16 mouse cellular contexts compared by ENCODE assay signal in genomic region chr6:22000881-22001280, GRCm38 (mm10). TPM values are rescaled to one million over a fixed set of nuclear protein-coding genes. Genes with fewer than 3 reads are reported as not detected.
DNase-seq lines count a peak whose midpoint lies in the region; ATAC-seq and TF ChIP-seq lines count a peak whose summit lies in the region.
"Had no signal": no experiment of that assay in that cellular context is flagged by ENCODE, and none has a peak within 500 bp of the region (broad histone marks: within the 10 kb centered on the region; RNA-seq: fewer than 3 reads in every experiment).

No protein-coding gene starts in this region.

- peak overlapping the region; percentile 89 for H3K27ac ChIP-seq in gastrocnemius, adult 2 months
- peak overlapping the region; percentile 87 for H3K27ac ChIP-seq in kidney, embryonic 16.5 days (ENCODE audit: low read length)
- H3K27ac ChIP-seq: hindbrain, embryonic 15.5 days; layer of hippocampus, adult 2 months had no signal

- TF ChIP-seq CTCF in gastrocnemius, adult 2 months (IDR thresholded peaks at IDR 0.05) = no peak

- H3K4me1 ChIP-seq in kidney, embryonic 16.5 days (ENCODE audit: insufficient read depth, low read length) = peaks cover 66% of the 10 kb centered on the region
- H3K4me1 ChIP-seq: hindbrain, embryonic 15.5 days had no signal

- no peaks in the 10 kb centered on the region for H3K36me3 ChIP-seq in kidney, embryonic 16.5 days (ENCODE audit: insufficient read depth, low read length)
- H3K36me3 ChIP-seq: hindbrain, embryonic 15.5 days had no signal

- intact Hi-C loops in gastrocnemius, adult 2 months (cut with DNase I) = no loop called here

- peak overlapping the region; percentile 45 for H3K4me3 ChIP-seq in gastrocnemius, adult 2 months
- no peak overlapping the region for H3K4me3 ChIP-seq in kidney, embryonic 16.5 days (ENCODE audit: low read length)
- H3K4me3 ChIP-seq: hindbrain, embryonic 15.5 days; layer of hippocampus, adult 2 months had no signal

- H3K4me2 ChIP-seq in kidney, embryonic 16.5 days (replicated peaks; ENCODE audit: low read depth, low read length) = no peak overlapping the region
- H3K4me2 ChIP-seq: hindbrain, embryonic 15.5 days had no signal

- no peak for DNase-seq in gastrocnemius, adult 2 months
- DNase-seq in gastrocnemius, postnatal 4 days (ENCODE audit: low spot score in 2 of 2) = no peak
- no peak for DNase-seq in kidney, adult 8-10 months
- DNase-seq in lung, postnatal 36 days = peak; percentile 50
- no peak for DNase-seq in lung, postnatal 10 days
- DNase-seq: cerebellum, adult 8-10 months; cerebellum, postnatal 36 days; embryo, embryonic 11 days; lung, adult 18-20 months; thymus, adult 18-20 months; thymus, postnatal 36 days had no signal

- no peak for ATAC-seq in kidney, embryonic 16.5 days (ENCODE audit: low FRiP score, low TSS enrichment)
- no peak for ATAC-seq in monocyte, adult 5-6 weeks (replicated peaks; ENCODE audit: insufficient number of reproducible peaks, low FRiP score, low TSS enrichment, poor library complexity, severe bottlenecking)
- ATAC-seq: forebrain, embryonic 14.5 days had no signal

- H3K27me3 ChIP-seq in kidney, embryonic 16.5 days (ENCODE audit: insufficient read depth, low read length) = no peaks in the 10 kb centered on the region
- H3K27me3 ChIP-seq: hindbrain, embryonic 15.5 days had no signal

- H3K9ac ChIP-seq in kidney, embryonic 16.5 days (replicated peaks; ENCODE audit: low read length) = no peak overlapping the region
- H3K9ac ChIP-seq: hindbrain, embryonic 15.5 days had no signal

- 65% methylated on average over 3 of the region's 3 CpGs for WGBS in kidney, embryonic 16.5 days

- H3K9me3 ChIP-seq in kidney, embryonic 16.5 days (ENCODE audit: low read length) = no peaks in the 10 kb centered on the region
- H3K9me3 ChIP-seq: hindbrain, embryonic 15.5 days had no signal

RNA-seq across cellular contexts. Expression of gene Cped1, which starts 15.2 kb away (rescaled TPM):
- 10 to 100 TPM; 22.4 to 24.5 TPM for total RNA-seq in gastrocnemius, adult 2 months (2021)
- 10 to 100 TPM; 21.4 to 23.3 TPM for total RNA-seq in gastrocnemius, postnatal 4 days (2021)
- polyA plus RNA-seq in kidney, embryonic 16.5 days (2015; fragmentation: Nextera tagmentation; extraction: Ambion mirVana) = 35.4 and 42.6 TPM in 2 replicates
- total RNA-seq in monocyte, adult 5-6 weeks (2017) = 0.49 to 1.8 TPM (median 1.6 TPM) in 3 replicates

RNA-seq across cellular contexts. Expression of gene Ing3, which starts 51.5 kb away (rescaled TPM):
- total RNA-seq in gastrocnemius, adult 2 months (2021) = 1 to 10 TPM; 9.1 to 9.8 TPM
- total RNA-seq in gastrocnemius, postnatal 4 days (2021) = 10 to 100 TPM; 18.8 to 19.4 TPM
- 64.8 and 67.6 TPM in 2 replicates for polyA plus RNA-seq in kidney, embryonic 16.5 days (2015; fragmentation: Nextera tagmentation; extraction: Ambion mirVana)
- total RNA-seq in monocyte, adult 5-6 weeks (2017) = 63.6 to 77.0 TPM (median 66.0 TPM) in 3 replicates
